In genomic region chr3:100034366-100034956, GRCm38 (mm10) we compare ENCODE assay signal across 17 mouse cellular contexts.
DNase-seq lines count a peak whose midpoint lies in the region; ATAC-seq and TF ChIP-seq lines count a peak whose summit lies in the region.
"Had no signal": no experiment of that assay in that cellular context is flagged by ENCODE, and none has a peak within 500 bp of the region (broad histone marks: within the 10 kb centered on the region; RNA-seq: fewer than 3 reads in every experiment).

No protein-coding gene starts in this region.

- no peak overlapping the region for H3K9ac ChIP-seq in forebrain, embryonic 14.5 days (ENCODE audit: low read length)
- no peak overlapping the region for H3K9ac ChIP-seq in forebrain, postnatal 0 days
- H3K9ac ChIP-seq in midbrain, embryonic 11.5 days (ENCODE audit: low read length): no peak overlapping the region
- no peak overlapping the region for H3K9ac ChIP-seq in midbrain, embryonic 13.5 days (replicated peaks)
- no peak overlapping the region for H3K9ac ChIP-seq in embryonic facial prominence, embryonic 12.5 days
- no peak overlapping the region for H3K9ac ChIP-seq in limb, embryonic 13.5 days
- H3K9ac ChIP-seq: liver, embryonic 12.5 days; lung, embryonic 15.5 days; stomach, embryonic 15.5 days had no signal

- ATAC-seq in forebrain, embryonic 14.5 days: peak; percentile 90
- no peak for ATAC-seq in forebrain, postnatal 0 days
- ATAC-seq in midbrain, embryonic 11.5 days (ENCODE audit: low FRiP score): peak; percentile 42; the same call in 1 of the 2 replicates
- ATAC-seq in midbrain, embryonic 13.5 days: no peak
- peak; percentile 85 for ATAC-seq in embryonic facial prominence, embryonic 12.5 days (ENCODE audit: insufficient number of reproducible peaks, insufficient read depth, low FRiP score, low TSS enrichment)
- ATAC-seq in limb, embryonic 13.5 days (ENCODE audit: low FRiP score, low read depth): peak; percentile 93
- ATAC-seq: intestine, embryonic 16.5 days; liver, embryonic 12.5 days had no signal

- TF ChIP-seq CTCF in forebrain, postnatal 0 days (IDR thresholded peaks at IDR 0.05; ENCODE audit: low read depth): no peak

- H3K4me3 ChIP-seq in forebrain, embryonic 14.5 days (ENCODE audit: low read depth, low read length): no peak overlapping the region
- no peak overlapping the region for H3K4me3 ChIP-seq in forebrain, postnatal 0 days (ENCODE audit: low read depth, low read length)
- H3K4me3 ChIP-seq in midbrain, embryonic 11.5 days (ENCODE audit: low read depth, low read length): no peak overlapping the region
- H3K4me3 ChIP-seq in midbrain, embryonic 13.5 days (replicated peaks): no peak overlapping the region
- H3K4me3 ChIP-seq in embryonic facial prominence, embryonic 12.5 days: no peak overlapping the region
- no peak overlapping the region for H3K4me3 ChIP-seq in limb, embryonic 13.5 days
- H3K4me3 ChIP-seq: liver, embryonic 12.5 days; lung, embryonic 15.5 days; stomach, embryonic 15.5 days had no signal

- H3K4me1 ChIP-seq in forebrain, embryonic 14.5 days (ENCODE audit: control insufficient read depth, insufficient read depth, low read length): no peaks in the 10 kb centered on the region
- no peaks in the 10 kb centered on the region for H3K4me1 ChIP-seq in forebrain, postnatal 0 days (ENCODE audit: insufficient read depth)
- H3K4me1 ChIP-seq in midbrain, embryonic 11.5 days (ENCODE audit: control insufficient read depth, insufficient read depth, low read length): no peaks in the 10 kb centered on the region
- H3K4me1 ChIP-seq in midbrain, embryonic 13.5 days (replicated peaks): 0 out of 2 replicates have a peak, but pooled peaks cover 6% of the 10 kb centered on the region
- H3K4me1 ChIP-seq in embryonic facial prominence, embryonic 12.5 days: peaks cover 11% of the 10 kb centered on the region
- H3K4me1 ChIP-seq in limb, embryonic 13.5 days: peaks cover 57% of the 10 kb centered on the region
- H3K4me1 ChIP-seq: liver, embryonic 12.5 days; lung, embryonic 15.5 days; stomach, embryonic 15.5 days had no signal

- H3K9me3 ChIP-seq in forebrain, embryonic 14.5 days (replicated peaks; ENCODE audit: control insufficient read depth, low read length): no peaks in the 10 kb centered on the region
- H3K9me3 ChIP-seq in forebrain, postnatal 0 days (ENCODE audit: low read length): no peaks in the 10 kb centered on the region
- H3K9me3 ChIP-seq in midbrain, embryonic 11.5 days (ENCODE audit: control insufficient read depth, low read length): no peaks in the 10 kb centered on the region
- H3K9me3 ChIP-seq in midbrain, embryonic 13.5 days: no peaks in the 10 kb centered on the region
- no peaks in the 10 kb centered on the region for H3K9me3 ChIP-seq in embryonic facial prominence, embryonic 12.5 days
- no peaks in the 10 kb centered on the region for H3K9me3 ChIP-seq in limb, embryonic 13.5 days
- H3K9me3 ChIP-seq: liver, embryonic 12.5 days; lung, embryonic 15.5 days; stomach, embryonic 15.5 days had no signal

- peak overlapping the region; percentile 58; the same call in 1 of the 2 replicates for H3K27ac ChIP-seq in forebrain, embryonic 14.5 days (ENCODE audit: low read depth, low read length)
- H3K27ac ChIP-seq in forebrain, postnatal 0 days (ENCODE audit: low read depth, low read length): no peak overlapping the region
- no peak overlapping the region for H3K27ac ChIP-seq in midbrain, embryonic 11.5 days (ENCODE audit: low read depth, low read length)
- H3K27ac ChIP-seq in midbrain, embryonic 13.5 days: no peak overlapping the region
- no peak overlapping the region for H3K27ac ChIP-seq in embryonic facial prominence, embryonic 12.5 days
- peak overlapping the region; percentile 15; the same call in 1 of the 2 replicates for H3K27ac ChIP-seq in limb, embryonic 13.5 days
- H3K27ac ChIP-seq: kidney, postnatal 0 days; liver, embryonic 12.5 days; lung, embryonic 15.5 days; stomach, embryonic 15.5 days had no signal

- no peak overlapping the region for H3K4me2 ChIP-seq in forebrain, embryonic 14.5 days (ENCODE audit: low read length)
- H3K4me2 ChIP-seq in forebrain, postnatal 0 days (ENCODE audit: low read depth): no peak overlapping the region
- H3K4me2 ChIP-seq in midbrain, embryonic 11.5 days: no peak overlapping the region
- H3K4me2 ChIP-seq in midbrain, embryonic 13.5 days (replicated peaks): no peak overlapping the region
- no peak overlapping the region for H3K4me2 ChIP-seq in embryonic facial prominence, embryonic 12.5 days (replicated peaks)
- 0 out of 2 replicates have a peak overlapping the region, but pooled peaks have one; percentile 25 for H3K4me2 ChIP-seq in limb, embryonic 13.5 days (replicated peaks)
- H3K4me2 ChIP-seq: heart, embryonic 11.5 days; liver, embryonic 12.5 days; lung, embryonic 15.5 days; stomach, embryonic 15.5 days had no signal

- no peaks in the 10 kb centered on the region for H3K27me3 ChIP-seq in forebrain, embryonic 14.5 days (replicated peaks; ENCODE audit: control insufficient read depth, insufficient read depth, low read length)
- H3K27me3 ChIP-seq in forebrain, postnatal 0 days (ENCODE audit: insufficient read depth, low read length): no peaks in the 10 kb centered on the region
- no peaks in the 10 kb centered on the region for H3K27me3 ChIP-seq in midbrain, embryonic 11.5 days (ENCODE audit: control insufficient read depth, insufficient read depth, low read length)
- no peaks in the 10 kb centered on the region for H3K27me3 ChIP-seq in midbrain, embryonic 13.5 days
- no peaks in the 10 kb centered on the region for H3K27me3 ChIP-seq in embryonic facial prominence, embryonic 12.5 days
- 0 out of 2 replicates have a peak, but pooled peaks cover 4% of the 10 kb centered on the region for H3K27me3 ChIP-seq in limb, embryonic 13.5 days
- H3K27me3 ChIP-seq: liver, embryonic 12.5 days; lung, embryonic 15.5 days; stomach, embryonic 15.5 days had no signal

- WGBS in forebrain, embryonic 14.5 days: 29% methylated on average over 4 of the region's 4 CpGs
- 32% methylated on average over 4 of the region's 4 CpGs for WGBS in forebrain, postnatal 0 days
- 77% methylated on average over 4 of the region's 4 CpGs for WGBS in midbrain, embryonic 11.5 days
- 55% methylated on average over 4 of the region's 4 CpGs for WGBS in midbrain, embryonic 13.5 days
- 44% methylated on average over 4 of the region's 4 CpGs for WGBS in embryonic facial prominence, embryonic 12.5 days
- 32% methylated on average over 4 of the region's 4 CpGs for WGBS in limb, embryonic 13.5 days

- H3K36me3 ChIP-seq in forebrain, embryonic 14.5 days (ENCODE audit: control insufficient read depth, insufficient read depth, low read length): no peaks in the 10 kb centered on the region
- no peaks in the 10 kb centered on the region for H3K36me3 ChIP-seq in forebrain, postnatal 0 days (ENCODE audit: insufficient read depth)
- H3K36me3 ChIP-seq in midbrain, embryonic 11.5 days (ENCODE audit: control insufficient read depth, insufficient read depth, low read length): no peaks in the 10 kb centered on the region
- H3K36me3 ChIP-seq in midbrain, embryonic 13.5 days: no peaks in the 10 kb centered on the region
- no peaks in the 10 kb centered on the region for H3K36me3 ChIP-seq in embryonic facial prominence, embryonic 12.5 days
- no peaks in the 10 kb centered on the region for H3K36me3 ChIP-seq in limb, embryonic 13.5 days
- H3K36me3 ChIP-seq: liver, embryonic 12.5 days; lung, embryonic 15.5 days; stomach, embryonic 15.5 days had no signal

- DNase-seq in forebrain, embryonic 14.5 days (ENCODE audit: low spot score): peak; percentile 76
- DNase-seq in forebrain, postnatal 0 days: no peak
- DNase-seq in midbrain, embryonic 11.5 days (ENCODE audit: low spot score, missing footprints): no peak
- no peak for DNase-seq in urinary bladder, adult 18-20 months (ENCODE audit: low spot score in 2 of 2)
- DNase-seq in gastrocnemius, adult 8-10 months (ENCODE audit: low spot score in 2 of 2): no peak
- DNase-seq: adrenal gland, adult 8-10 months; gastrocnemius, postnatal 25 days; spleen, adult 18-20 months had no signal

Comparison
In these comparisons a context has a peak if more than half of its experiments do, and no peak if none do; other contexts are left out.
1. ATAC-seq: peak in forebrain, embryonic 14.5 days (single experiment), midbrain, embryonic 11.5 days (single experiment), embryonic facial prominence, embryonic 12.5 days (single experiment) and limb, embryonic 13.5 days (single experiment); none in forebrain, postnatal 0 days (single experiment) and midbrain, embryonic 13.5 days (single experiment).
2. H3K27ac ChIP-seq: peak in forebrain, embryonic 14.5 days (single experiment) and limb, embryonic 13.5 days (single experiment); none in forebrain, postnatal 0 days (single experiment), midbrain, embryonic 11.5 days (single experiment), midbrain, embryonic 13.5 days (single experiment) and embryonic facial prominence, embryonic 12.5 days (single experiment).